Mouse (Mus musculus) testis, adult 2 months (tissue): ENCODE data around the gene Kifc1. TPM values are rescaled to one million over a fixed set of nuclear protein-coding genes. Genes with fewer than 3 reads are reported as not detected.
"Not testable (repeated sequence)": the region's sequence is repeated elsewhere in the genome, so short reads cannot be mapped to it uniquely, and the experiment has no call there.

ENCODE experiments used
- H3K27ac ChIP-seq: fragments of 200-500 bp; 2 replicates; pipeline ENCODE4 v1.5.1; 2012; ENCODE audit warnings: low read depth, low read length; ENCODE audit not compliant: control insufficient read depth, insufficient read depth
- H3K27me3 ChIP-seq: fragments of 200-500 bp; 2 replicates; pipeline ENCODE4 v1.6.1; 2012; ENCODE audit warnings: mild to moderate bottlenecking, low read length, moderate library complexity; ENCODE audit not compliant: control insufficient read depth, insufficient read depth
- H3K36me3 ChIP-seq: fragments of 200-500 bp; 2 replicates; pipeline ENCODE4 v1.6.1; 2012; ENCODE audit warnings: mild to moderate bottlenecking, low read length; ENCODE audit not compliant: control insufficient read depth, insufficient read depth
- H3K4me1 ChIP-seq: fragments of 200-500 bp; 2 replicates; pipeline ENCODE4 v1.6.1; 2012; ENCODE audit warnings: low read length; ENCODE audit not compliant: control insufficient read depth, insufficient read depth
- H3K4me3 ChIP-seq: fragments of 200-500 bp; 2 replicates; pipeline ENCODE4 v1.5.1; 2012; ENCODE audit warnings: low read depth, mild to moderate bottlenecking, low read length, moderate library complexity, mixed read lengths; ENCODE audit not compliant: control insufficient read depth
- CTCF ChIP-seq: fragments of 200-500 bp; IDR thresholded peaks from 2 replicates; pipeline ENCODE4 v1.5.1; 2012; ENCODE audit warnings: low read depth, mild to moderate bottlenecking, inconsistent platforms, low read length, moderate library complexity; ENCODE audit not compliant: control insufficient read depth, insufficient read depth, insufficient replicate concordance
- POLR2A ChIP-seq: fragments of 200-500 bp; IDR thresholded peaks from 2 replicates; pipeline ENCODE4 v1.6.1; 2012; ENCODE audit warnings: low read depth, mild to moderate bottlenecking, inconsistent platforms, low read length, moderate library complexity; ENCODE audit not compliant: control insufficient read depth
- polyA plus RNA-seq: library from polyadenylated mRNA; depleted of rRNA; stranded (reverse); fragments of >200 nt; gene quantifications from 2 replicates; pipeline ENCODE4 v1.2.3, GENCODE M21; 2012

Gene Kifc1
- polyA plus RNA-seq, 1 experiment = 7.7 TPM

GRCm38 (mm10) chr17:33897114-33897794, 6.8 kb upstream of the Kifc1 start:
- Histone ChIP-seq H3K4me1 (peaks cover 14% of the 10 kb centered on the region), H3K4me3 (no peak overlapping the region), H3K27me3 (no peaks in the 10 kb centered on the region), H3K27ac (no peak overlapping the region), H3K36me3 (no peaks in the 10 kb centered on the region)
- TF ChIP-seq POLR2A (no peak), CTCF (peak; percentile 25; the same call in 1 of the 2 replicates)

- not testable (repeated sequence) for H3K27me3 ChIP-seq, H3K36me3 ChIP-seq, H3K4me3 ChIP-seq, H3K4me1 ChIP-seq, H3K27ac ChIP-seq
Observed at GRCm38 (mm10) chr17:33893011-33893410, 2.5 kb upstream of the Kifc1 start.

GRCm38 (mm10) chr17:33892429-33892828, 2.0 kb upstream of the Kifc1 start:
- Histone ChIP-seq H3K36me3 (no peaks in the 10 kb centered on the region), H3K4me1 (peaks cover 3% of the 10 kb centered on the region), H3K27ac (no peak overlapping the region), H3K27me3 (no peaks in the 10 kb centered on the region), H3K4me3 (no peak overlapping the region)
- no peak for TF ChIP-seq CTCF
- no peak for TF ChIP-seq POLR2A

- H3K27me3 ChIP-seq, H3K4me3 ChIP-seq, H3K36me3 ChIP-seq, H3K27ac ChIP-seq, H3K4me1 ChIP-seq: not testable (repeated sequence)
Observed at GRCm38 (mm10) chr17:33891892-33892291, 1.4 kb upstream of the Kifc1 start.

GRCm38 (mm10) chr17:33891357-33891756, 896 bp upstream of the Kifc1 start:
- no peaks in the 10 kb centered on the region for H3K36me3 ChIP-seq
- H3K4me1 ChIP-seq = peaks cover 3% of the 10 kb centered on the region
- no peaks in the 10 kb centered on the region for H3K27me3 ChIP-seq
- H3K4me3 ChIP-seq = no peak overlapping the region
- no peak overlapping the region for H3K27ac ChIP-seq
- TF ChIP-seq CTCF = no peak
- no peak for TF ChIP-seq POLR2A

- not testable (repeated sequence) for H3K4me1 ChIP-seq, H3K36me3 ChIP-seq, H3K27me3 ChIP-seq
- Histone ChIP-seq H3K4me3 (peak overlapping the region; percentile 87), H3K27ac (peak overlapping the region; percentile 46)
Observed at GRCm38 (mm10) chr17:33889941-33890532, 424 bp downstream of the Kifc1 start.

GRCm38 (mm10) chr17:33888230-33888629, 2.2 kb downstream of the Kifc1 start:
- not testable (repeated sequence) for H3K27me3 ChIP-seq, H3K36me3 ChIP-seq, H3K4me3 ChIP-seq, H3K4me1 ChIP-seq, H3K27ac ChIP-seq

GRCm38 (mm10) chr17:33887802-33888201, 2.7 kb downstream of the Kifc1 start:
- not testable (repeated sequence) for H3K27ac ChIP-seq, H3K36me3 ChIP-seq, H3K4me1 ChIP-seq, H3K4me3 ChIP-seq, H3K27me3 ChIP-seq

GRCm38 (mm10) chr17:33884320-33884719, 6.1 kb downstream of the Kifc1 start:
- not testable (repeated sequence) for H3K36me3 ChIP-seq, H3K4me3 ChIP-seq, H3K4me1 ChIP-seq, H3K27ac ChIP-seq, H3K27me3 ChIP-seq

GRCm38 (mm10) chr17:33875797-33876196, 14.7 kb downstream of the Kifc1 start:
- H3K36me3 ChIP-seq, H3K27me3 ChIP-seq, H3K4me3 ChIP-seq, H3K27ac ChIP-seq, H3K4me1 ChIP-seq: not testable (repeated sequence)
